Mouse (Mus musculus) neural tube, embryonic 12.5 days (tissue): Measurements from ENCODE around the gene Ddb1. TPM values are rescaled to one million over a fixed set of nuclear protein-coding genes. Genes with fewer than 3 reads are reported as not detected.

Experiments used
- ATAC-seq: fragments of 200-750 bp; cut with Nextera tagmentation; 2 replicates; pipeline ENCODE4 v1.8.0; 2017; ENCODE audit warnings: low read depth, mild to moderate bottlenecking, moderate TSS enrichment, moderate library complexity; ENCODE audit not compliant: low FRiP score
- H3K27ac ChIP-seq: fragments of 300-500 bp; sonication (generic); 2 replicates; pipeline ENCODE4 v1.5.1; 2016
- H3K27me3 ChIP-seq: fragments of 300-500 bp; sonication (generic); replicated peaks from 2 replicates; pipeline ENCODE4 v1.6.1; 2016; ENCODE audit warnings: mild to moderate bottlenecking
- H3K36me3 ChIP-seq: fragments of 300-500 bp; sonication (generic); 2 replicates; pipeline ENCODE4 v1.6.1; 2016; ENCODE audit warnings: mild to moderate bottlenecking
- H3K4me1 ChIP-seq: fragments of 300-500 bp; sonication (generic); 2 replicates; pipeline ENCODE4 v1.6.1; 2016
- H3K4me2 ChIP-seq: fragments of 300-500 bp; sonication (generic); replicated peaks from 2 replicates; pipeline ENCODE4 v1.6.1; 2016; ENCODE audit warnings: mild to moderate bottlenecking
- H3K4me3 ChIP-seq: fragments of 300-500 bp; sonication (generic); 2 replicates; pipeline ENCODE4 v1.5.1; 2016
- H3K9ac ChIP-seq: fragments of 300-500 bp; sonication (generic); 2 replicates; pipeline ENCODE4 v1.6.1; 2016; ENCODE audit warnings: mild to moderate bottlenecking
- H3K9me3 ChIP-seq: fragments of 300-500 bp; sonication (generic); 2 replicates; pipeline ENCODE4 v1.6.1; 2016; ENCODE audit warnings: mild to moderate bottlenecking
- WGBS: fragments of 180-500 bp; shearing (Covaris S2); methylation state at CpG from one replicate; pipeline ENCODE4 v1.1.7; 2016; 5-methylcytosine and 5-hydroxymethylcytosine counted together
- polyA plus RNA-seq: library from polyadenylated mRNA; unstranded; fragments of >200 nt; fragmentation: Nextera tagmentation; extraction: Ambion mirVana; gene quantifications from 2 replicates; pipeline ENCODE4 v1.2.1, GENCODE M21; 2016

Gene Ddb1
- polyA plus RNA-seq, 1 experiment from 2014 or later: 375 TPM

- H3K9ac ChIP-seq: no peak overlapping the region
- H3K36me3 ChIP-seq: no peaks in the 10 kb centered on the region
- H3K4me1 ChIP-seq: no peaks in the 10 kb centered on the region
- WGBS: 48% methylated on average over 13 of the region's 13 CpGs
- peaks cover 2% of the 10 kb centered on the region for H3K27me3 ChIP-seq
- 0 out of 2 replicates have a peak overlapping the region, but pooled peaks have one; percentile 7 for H3K4me2 ChIP-seq
- no peak overlapping the region for H3K4me3 ChIP-seq
- H3K9me3 ChIP-seq: no peaks in the 10 kb centered on the region
- no peak overlapping the region for H3K27ac ChIP-seq
- no peak for ATAC-seq
Measured at GRCm38 (mm10) chr19:10640589-10641378, 35.7 kb downstream of the Ddb1 start.

DNA sequence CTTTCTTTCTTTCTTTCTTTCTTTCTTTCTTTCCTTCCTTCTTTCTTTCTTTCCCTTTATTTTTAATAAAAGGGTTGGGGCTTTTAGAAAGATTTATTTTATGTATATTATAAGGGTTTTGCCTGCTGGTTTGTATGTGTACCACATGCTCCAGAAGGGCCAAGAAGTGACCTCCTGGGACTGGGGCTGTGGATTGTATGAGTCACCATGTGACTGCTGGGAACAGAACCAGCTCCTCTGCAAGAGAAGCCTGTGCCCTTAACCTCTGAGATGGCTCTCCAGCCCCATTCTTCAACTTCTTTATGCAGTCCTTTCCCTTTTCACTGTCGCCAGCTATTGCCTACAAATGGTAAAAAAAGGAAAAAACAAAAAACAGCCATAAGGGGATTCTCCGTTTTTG, 40.5 kb downstream of the Ddb1 start:
- Histone ChIP-seq H3K9me3 (no peaks in the 10 kb centered on the region), H3K4me1 (no peaks in the 10 kb centered on the region), H3K27me3 (no peaks in the 10 kb centered on the region), H3K4me2 (no peak overlapping the region), H3K27ac (no peak overlapping the region), H3K4me3 (no peak overlapping the region), H3K9ac (no peak overlapping the region), H3K36me3 (no peaks in the 10 kb centered on the region)
- no peak for ATAC-seq
- 92% methylated on average over 2 of the region's 2 CpGs for WGBS

- Histone ChIP-seq H3K9me3 (no peaks in the 10 kb centered on the region), H3K9ac (no peak overlapping the region), H3K4me2 (no peak overlapping the region), H3K4me1 (no peaks in the 10 kb centered on the region), H3K27ac (no peak overlapping the region), H3K36me3 (no peaks in the 10 kb centered on the region), H3K4me3 (no peak overlapping the region), H3K27me3 (no peaks in the 10 kb centered on the region)
- ATAC-seq: no peak
- WGBS: 79% methylated on average over 8 of the region's 8 CpGs
Measured at GRCm38 (mm10) chr19:10648156-10648555, 43.0 kb downstream of the Ddb1 start.

DNA sequence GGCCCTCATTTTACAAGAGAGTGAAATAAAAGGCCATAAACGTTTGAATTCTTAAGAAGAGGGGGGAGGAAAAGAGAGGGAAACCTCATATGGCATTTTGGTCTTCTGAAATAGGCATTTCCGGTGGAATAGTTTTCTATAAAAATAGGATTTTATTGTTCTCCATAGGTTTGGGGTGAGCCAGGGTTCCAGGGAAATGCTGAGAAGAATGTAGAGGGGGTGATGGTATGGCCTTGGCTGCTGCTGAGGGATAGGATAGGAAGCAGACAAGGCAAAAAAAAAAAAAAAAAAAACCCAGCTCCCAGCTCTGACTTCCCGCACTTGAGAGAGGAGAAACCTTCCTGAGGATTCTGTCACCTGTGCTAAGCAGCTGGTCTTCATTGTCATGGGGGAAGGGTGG, 50.9 kb downstream of the Ddb1 start:
- ATAC-seq: no peak
- H3K36me3 ChIP-seq: no peaks in the 10 kb centered on the region
- H3K4me1 ChIP-seq: no peaks in the 10 kb centered on the region
- 46% methylated on average over 3 of the region's 3 CpGs for WGBS
- no peak overlapping the region for H3K9ac ChIP-seq
- no peak overlapping the region for H3K27ac ChIP-seq
- H3K27me3 ChIP-seq: no peaks in the 10 kb centered on the region
- no peaks in the 10 kb centered on the region for H3K9me3 ChIP-seq
- H3K4me2 ChIP-seq: no peak overlapping the region
- H3K4me3 ChIP-seq: no peak overlapping the region

DNA sequence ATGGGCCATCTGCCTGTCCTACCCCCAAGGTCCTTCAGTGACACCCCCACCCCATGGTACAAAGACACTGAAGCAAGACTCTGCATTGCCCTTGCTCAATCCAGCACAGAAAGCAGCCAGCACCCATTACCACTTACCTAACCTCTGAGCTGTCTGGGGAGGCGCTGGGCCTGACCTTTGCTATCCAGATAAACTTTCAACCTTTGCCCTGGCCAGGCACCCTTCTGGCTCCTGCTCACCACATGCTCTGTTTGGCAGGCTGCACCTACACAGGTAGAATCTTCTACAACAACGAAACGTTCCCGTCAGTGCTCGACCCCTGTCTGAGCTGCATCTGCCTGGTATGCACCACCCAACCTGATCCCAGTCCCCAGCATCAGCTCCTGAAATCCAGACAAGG, 52.6 kb downstream of the Ddb1 start:
- Histone ChIP-seq H3K27ac (no peak overlapping the region), H3K27me3 (no peaks in the 10 kb centered on the region), H3K9ac (no peak overlapping the region), H3K36me3 (no peaks in the 10 kb centered on the region), H3K4me1 (no peaks in the 10 kb centered on the region), H3K4me3 (no peak overlapping the region), H3K4me2 (no peak overlapping the region), H3K9me3 (no peaks in the 10 kb centered on the region)
- 88% methylated on average over 5 of the region's 5 CpGs for WGBS
- no peak for ATAC-seq

DNA sequence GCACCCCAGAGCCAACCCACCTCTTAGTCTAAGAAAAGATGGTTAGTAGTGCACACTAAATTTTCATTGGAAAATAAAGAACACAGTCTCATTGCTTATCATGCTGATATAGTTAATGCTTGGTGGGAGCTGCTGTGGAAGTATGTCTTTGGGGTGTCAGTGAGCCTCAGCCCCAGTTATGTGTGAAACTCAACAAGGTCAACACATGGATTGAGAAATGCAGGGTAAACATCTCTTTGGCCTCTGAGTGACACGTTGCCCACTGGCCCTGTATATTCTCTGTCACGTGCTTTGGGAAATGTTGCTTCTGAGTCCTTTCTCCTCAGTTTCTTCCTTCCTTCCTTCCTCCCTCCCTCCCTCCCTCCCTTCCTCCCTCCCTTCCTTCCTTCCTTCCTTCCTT, 53.3 kb downstream of the Ddb1 start:
- Histone ChIP-seq H3K4me3 (no peak overlapping the region), H3K4me2 (no peak overlapping the region), H3K4me1 (no peaks in the 10 kb centered on the region), H3K27ac (no peak overlapping the region), H3K9ac (no peak overlapping the region), H3K36me3 (no peaks in the 10 kb centered on the region), H3K9me3 (no peaks in the 10 kb centered on the region), H3K27me3 (no peaks in the 10 kb centered on the region)
- no peak for ATAC-seq
- WGBS: 71% methylated on average over 2 of the region's 2 CpGs

DNA sequence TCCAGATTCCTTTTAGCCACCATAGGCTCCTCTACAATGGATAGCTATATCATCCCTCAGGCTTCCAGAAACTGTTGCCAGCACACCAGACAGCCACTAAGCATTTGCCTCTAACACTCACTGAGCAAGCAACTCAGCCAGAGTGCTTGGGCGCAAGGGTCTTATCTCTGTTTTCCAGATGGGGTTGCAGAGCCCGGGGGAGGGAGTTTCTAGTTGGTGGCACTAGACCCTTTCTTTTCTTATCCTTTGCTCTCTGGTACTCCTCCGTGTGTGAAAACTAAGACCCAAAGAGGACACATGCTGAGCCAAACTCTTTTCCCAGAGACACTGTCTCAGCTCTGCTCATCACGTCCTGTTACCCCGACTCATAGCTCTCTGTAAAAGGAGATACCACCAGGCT, 56.2 kb downstream of the Ddb1 start:
- Histone ChIP-seq H3K27ac (no peak overlapping the region), H3K27me3 (no peaks in the 10 kb centered on the region), H3K9ac (no peak overlapping the region), H3K4me2 (no peak overlapping the region), H3K4me3 (no peak overlapping the region), H3K4me1 (no peaks in the 10 kb centered on the region), H3K9me3 (no peaks in the 10 kb centered on the region), H3K36me3 (no peaks in the 10 kb centered on the region)
- ATAC-seq: no peak
- 85% methylated on average over 5 of the region's 5 CpGs for WGBS

- H3K36me3 ChIP-seq: no peaks in the 10 kb centered on the region
- H3K27ac ChIP-seq: no peak overlapping the region
- H3K9ac ChIP-seq: no peak overlapping the region
- H3K9me3 ChIP-seq: no peaks in the 10 kb centered on the region
- 95% methylated on average over 2 of the region's 2 CpGs for WGBS
- no peaks in the 10 kb centered on the region for H3K27me3 ChIP-seq
- ATAC-seq: no peak
- no peak overlapping the region for H3K4me3 ChIP-seq
- H3K4me1 ChIP-seq: no peaks in the 10 kb centered on the region
- no peak overlapping the region for H3K4me2 ChIP-seq
Measured at GRCm38 (mm10) chr19:10661919-10662318, 56.8 kb downstream of the Ddb1 start.

DNA sequence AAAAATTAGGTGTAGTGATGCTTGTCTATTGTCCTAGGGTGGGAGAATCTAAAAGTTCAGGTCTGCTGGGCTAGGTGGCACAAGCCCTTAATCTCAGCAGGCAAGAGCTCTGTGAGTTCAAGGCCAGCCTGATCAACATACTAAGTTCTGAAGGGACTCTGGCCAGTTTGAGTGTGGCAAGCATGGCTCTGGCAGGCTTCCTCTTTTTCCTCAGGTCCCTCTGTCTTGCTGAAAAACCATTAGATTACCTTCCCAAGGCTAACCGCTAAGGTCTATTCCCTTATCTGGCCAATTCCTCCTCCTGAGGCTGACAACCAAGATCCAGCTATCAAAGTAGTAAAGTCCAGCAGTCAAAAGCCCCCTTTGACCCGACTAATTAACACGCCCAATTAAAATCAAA, 57.5 kb downstream of the Ddb1 start:
- H3K4me3 ChIP-seq: no peak overlapping the region
- H3K27me3 ChIP-seq: no peaks in the 10 kb centered on the region
- ATAC-seq: no peak
- 75% methylated on average over 3 of the region's 3 CpGs for WGBS
- no peaks in the 10 kb centered on the region for H3K36me3 ChIP-seq
- H3K4me2 ChIP-seq: no peak overlapping the region
- H3K9me3 ChIP-seq: no peaks in the 10 kb centered on the region
- no peak overlapping the region for H3K9ac ChIP-seq
- H3K27ac ChIP-seq: no peak overlapping the region
- H3K4me1 ChIP-seq: no peaks in the 10 kb centered on the region

GRCm38 (mm10) chr19:10665093-10665492, 60.0 kb downstream of the Ddb1 start:
- WGBS: 62% methylated on average over 3 of the region's 3 CpGs
- Histone ChIP-seq H3K4me3 (no peak overlapping the region), H3K9ac (no peak overlapping the region), H3K36me3 (no peaks in the 10 kb centered on the region), H3K9me3 (no peaks in the 10 kb centered on the region), H3K4me2 (no peak overlapping the region), H3K27me3 (no peaks in the 10 kb centered on the region), H3K4me1 (no peaks in the 10 kb centered on the region), H3K27ac (no peak overlapping the region)
- no peak for ATAC-seq

GRCm38 (mm10) chr19:10665499-10665898, 60.4 kb downstream of the Ddb1 start:
- Histone ChIP-seq H3K9ac (no peak overlapping the region), H3K4me1 (no peaks in the 10 kb centered on the region), H3K27ac (no peak overlapping the region), H3K4me3 (no peak overlapping the region), H3K27me3 (no peaks in the 10 kb centered on the region), H3K4me2 (no peak overlapping the region), H3K36me3 (no peaks in the 10 kb centered on the region), H3K9me3 (no peaks in the 10 kb centered on the region)
- peak; percentile 59 for ATAC-seq
- WGBS: 18% methylated on average over 2 of the region's 2 CpGs

- H3K27me3 ChIP-seq: no peaks in the 10 kb centered on the region
- no peak overlapping the region for H3K9ac ChIP-seq
- 0 out of 2 replicates have a peak, but pooled peaks cover 7% of the 10 kb centered on the region for H3K4me1 ChIP-seq
- H3K27ac ChIP-seq: no peak overlapping the region
- 85% methylated on average over 4 of the region's 4 CpGs for WGBS
- no peaks in the 10 kb centered on the region for H3K36me3 ChIP-seq
- H3K4me3 ChIP-seq: no peak overlapping the region
- no peak overlapping the region for H3K4me2 ChIP-seq
- ATAC-seq: no peak
- H3K9me3 ChIP-seq: no peaks in the 10 kb centered on the region
Measured at GRCm38 (mm10) chr19:10671319-10671718, 66.2 kb downstream of the Ddb1 start.

GRCm38 (mm10) chr19:10671854-10672417, 66.8 kb downstream of the Ddb1 start:
- H3K4me2 ChIP-seq: no peak overlapping the region
- H3K36me3 ChIP-seq: no peaks in the 10 kb centered on the region
- 50% methylated on average over 9 of the region's 9 CpGs for WGBS
- ATAC-seq: peak; percentile 41; the same call in 1 of the 2 replicates
- H3K9ac ChIP-seq: no peak overlapping the region
- H3K4me1 ChIP-seq: 0 out of 2 replicates have a peak, but pooled peaks cover 7% of the 10 kb centered on the region
- H3K27ac ChIP-seq: no peak overlapping the region
- H3K27me3 ChIP-seq: no peaks in the 10 kb centered on the region
- no peaks in the 10 kb centered on the region for H3K9me3 ChIP-seq
- no peak overlapping the region for H3K4me3 ChIP-seq
